Mouse (Mus musculus) liver, postnatal 0 days (tissue): ENCODE measurements around the gene Nova2. TPM values are rescaled to one million over a fixed set of nuclear protein-coding genes. Genes with fewer than 3 reads are reported as not detected.
A peak's percentile ranks its signal among the peaks of the same experiment; 100 is the strongest.

ENCODE experiments used
- ATAC-seq: fragments of 200-750 bp; cut with Nextera tagmentation; 2 replicates; pipeline ENCODE4 v1.8.0; 2017; ENCODE audit warnings: mild to moderate bottlenecking, moderate library complexity
- DNase-seq: peaks from one replicate; pipeline ENCODE4 v3.0.0-alpha.2; 2016
- H3K27ac ChIP-seq: fragments of 300-500 bp; sonication (generic); 2 replicates; pipeline ENCODE4 v1.5.1; 2014; ENCODE audit warnings: antibody characterized with exemption, moderate library complexity, mild to moderate bottlenecking, low read depth
- H3K27me3 ChIP-seq: fragments of 300-500 bp; sonication (generic); 2 replicates; pipeline ENCODE4 v1.6.1; 2014; ENCODE audit warnings: low read length, control low read depth, mixed read lengths; ENCODE audit not compliant: insufficient read depth
- H3K36me3 ChIP-seq: fragments of 300-500 bp; sonication (generic); replicated peaks from 2 replicates; pipeline ENCODE4 v1.6.1; 2014; ENCODE audit warnings: mild to moderate bottlenecking, control low read depth, low read length, moderate library complexity, mixed read lengths; ENCODE audit not compliant: insufficient read depth
- H3K4me1 ChIP-seq: fragments of 300-500 bp; sonication (generic); 2 replicates; pipeline ENCODE4 v1.6.1; 2014; ENCODE audit warnings: antibody characterized with exemption, mild to moderate bottlenecking, control low read depth; ENCODE audit not compliant: insufficient read depth
- H3K4me2 ChIP-seq: fragments of 300-500 bp; sonication (generic); 2 replicates; pipeline ENCODE4 v1.6.1; 2014; ENCODE audit warnings: low read depth, mild to moderate bottlenecking, low read length, moderate library complexity, mixed read lengths
- H3K4me3 ChIP-seq: fragments of 300-500 bp; sonication (generic); 2 replicates; pipeline ENCODE4 v1.5.1; 2014; ENCODE audit warnings: low read depth, low read length
- H3K9ac ChIP-seq: fragments of 300-500 bp; sonication (generic); replicated peaks from 2 replicates; pipeline ENCODE4 v1.6.1; 2014; ENCODE audit warnings: mild to moderate bottlenecking, moderate library complexity
- H3K9me3 ChIP-seq: fragments of 300-500 bp; sonication (generic); 2 replicates; pipeline ENCODE4 v1.6.1; 2016; ENCODE audit warnings: mild to moderate bottlenecking, control low read depth, low read length, mixed read lengths
- CTCF ChIP-seq: sonication (generic); IDR thresholded peaks from 2 replicates; pipeline ENCODE4 v1.5.1; 2016; ENCODE audit warnings: antibody characterized with exemption, low read depth
- EP300 ChIP-seq: IDR thresholded peaks from 2 replicates; pipeline ENCODE4 v1.6.1; 2016; ENCODE audit warnings: antibody characterized with exemption, low read depth, mild to moderate bottlenecking
- WGBS: fragments of 180-500 bp; shearing (Covaris S2); extraction: QIAGEN DNeasy Blood & Tissue Kit; methylation state at CpG from one replicate; pipeline ENCODE4 v1.1.7; 2014; ENCODE audit not compliant: insufficient replicate concordance; 5-methylcytosine and 5-hydroxymethylcytosine counted together
- polyA plus RNA-seq: library from polyadenylated mRNA; unstranded; fragments of >200 nt; fragmentation: Nextera tagmentation; extraction: Ambion mirVana; gene quantifications from 2 replicates; pipeline ENCODE4 v1.2.1, GENCODE M21; 2015

Gene Nova2
- polyA plus RNA-seq, 1 experiment from 2014 or later: 0.12 TPM

DNA sequence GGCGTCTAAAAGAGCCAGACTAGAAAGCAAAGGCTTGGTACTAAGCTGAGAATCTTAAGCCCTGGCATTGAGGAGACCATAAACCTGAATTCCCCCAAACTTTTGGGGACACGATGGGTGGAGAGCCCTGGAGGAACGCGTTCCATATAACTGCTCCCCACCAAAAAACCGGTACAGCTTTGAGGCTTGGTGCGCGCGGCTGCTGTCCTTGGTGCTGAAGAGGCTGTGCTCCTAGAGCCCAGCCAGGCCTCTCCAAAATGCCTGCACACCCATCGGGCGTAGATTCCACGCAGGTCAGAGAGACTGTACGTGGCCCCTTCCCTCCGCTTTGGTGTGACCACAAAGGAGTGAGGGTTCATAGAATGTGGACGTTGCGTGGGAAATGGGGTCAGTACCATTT lies 25.7 kb downstream of the Nova2 start:
- no peaks in the 10 kb centered on the region for H3K9me3 ChIP-seq
- DNase-seq (peak; percentile 63), ATAC-seq (no peak)
- TF ChIP-seq CTCF (no peak), EP300 (no peak)
- no peak overlapping the region for H3K9ac ChIP-seq
- H3K4me2 ChIP-seq: no peak overlapping the region
- no peak overlapping the region for H3K4me3 ChIP-seq
- no peaks in the 10 kb centered on the region for H3K36me3 ChIP-seq
- peaks cover 14% of the 10 kb centered on the region; the same call in 1 of the 2 replicates for H3K27me3 ChIP-seq
- 14% methylated on average over 15 of the region's 15 CpGs for WGBS
- no peak overlapping the region for H3K27ac ChIP-seq
- no peaks in the 10 kb centered on the region for H3K4me1 ChIP-seq

DNA sequence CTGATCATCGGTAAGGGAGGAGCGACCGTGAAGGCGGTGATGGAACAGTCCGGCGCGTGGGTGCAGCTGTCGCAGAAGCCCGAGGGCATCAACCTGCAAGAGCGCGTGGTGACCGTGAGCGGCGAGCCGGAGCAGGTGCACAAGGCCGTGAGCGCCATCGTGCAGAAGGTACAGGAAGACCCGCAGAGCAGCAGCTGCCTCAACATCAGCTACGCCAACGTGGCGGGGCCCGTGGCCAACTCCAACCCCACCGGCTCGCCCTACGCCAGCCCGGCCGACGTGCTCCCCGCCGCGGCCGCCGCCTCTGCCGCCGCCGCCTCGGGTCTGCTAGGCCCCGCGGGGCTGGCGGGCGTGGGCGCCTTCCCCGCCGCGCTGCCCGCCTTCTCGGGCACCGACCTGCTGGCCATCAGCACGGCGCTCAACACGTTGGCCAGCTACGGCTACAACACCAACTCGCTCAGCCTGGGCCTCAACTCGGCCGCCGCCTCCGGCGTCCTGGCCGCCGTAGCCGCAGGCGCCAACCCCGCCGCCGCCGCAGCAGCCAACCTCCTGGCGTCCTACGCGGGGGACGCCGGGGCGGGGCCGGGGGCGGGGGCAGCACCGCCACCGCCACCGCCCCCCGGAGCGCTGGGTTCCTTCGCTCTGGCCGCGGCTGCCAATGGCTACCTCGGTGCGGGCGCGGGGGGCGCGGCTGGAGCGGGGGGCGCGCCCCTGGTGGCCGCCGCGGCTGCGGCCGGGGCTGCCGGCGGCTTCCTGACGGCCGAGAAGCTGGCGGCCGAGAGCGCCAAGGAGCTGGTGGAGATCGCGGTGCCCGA lies 32.1 kb downstream of the Nova2 start:
- Histone ChIP-seq H3K4me2 (peak overlapping the region; percentile 88), H3K9ac (peak overlapping the region; percentile 26; the same call in 1 of the 2 replicates), H3K9me3 (no peaks in the 10 kb centered on the region), H3K4me1 (peaks cover 11% of the 10 kb centered on the region; the same call in 1 of the 2 replicates), H3K27ac (no peak overlapping the region), H3K4me3 (peak overlapping the region; percentile 47), H3K36me3 (no peaks in the 10 kb centered on the region), H3K27me3 (peaks cover 64% of the 10 kb centered on the region)
- 1% methylated on average over 77 of the region's 107 CpGs for WGBS
- peak; percentile 58 for DNase-seq
- TF ChIP-seq EP300: no peak
- TF ChIP-seq CTCF: no peak
- ATAC-seq: peak; percentile 74

- Histone ChIP-seq H3K9ac (0 out of 2 replicates have a peak overlapping the region, but pooled peaks have one; percentile 21), H3K36me3 (no peaks in the 10 kb centered on the region), H3K9me3 (no peaks in the 10 kb centered on the region), H3K27ac (no peak overlapping the region), H3K4me1 (peaks cover 12% of the 10 kb centered on the region; the same call in 1 of the 2 replicates), H3K4me2 (peak overlapping the region; percentile 88), H3K27me3 (peaks cover 70% of the 10 kb centered on the region), H3K4me3 (peak overlapping the region; percentile 47)
- TF ChIP-seq CTCF (no peak), EP300 (no peak)
- DNase-seq (no peak), ATAC-seq (0 out of 2 replicates have a peak, but pooled peaks have one; percentile 7)
- WGBS: 1% methylated on average over 21 of the region's 21 CpGs
Measured at GRCm38 (mm10) chr7:18958384-18958766, 32.7 kb downstream of the Nova2 start.

GRCm38 (mm10) chr7:18959446-18959845 lies 33.8 kb downstream of the Nova2 start:
- peak; percentile 38; the same call in 1 of the 2 replicates for ATAC-seq
- WGBS: 23% methylated on average over 8 of the region's 8 CpGs

GRCm38 (mm10) chr7:18962171-18962792 lies 36.6 kb downstream of the Nova2 start:
- no peak for DNase-seq
- Histone ChIP-seq H3K27ac (no peak overlapping the region), H3K9me3 (no peaks in the 10 kb centered on the region), H3K4me2 (no peak overlapping the region), H3K36me3 (no peaks in the 10 kb centered on the region), H3K4me1 (peaks cover 12% of the 10 kb centered on the region; the same call in 1 of the 2 replicates), H3K9ac (no peak overlapping the region), H3K27me3 (peaks cover 83% of the 10 kb centered on the region), H3K4me3 (no peak overlapping the region; the same call in 1 of the 2 replicates)
- no peak for ATAC-seq
- no peak for TF ChIP-seq EP300
- no peak for TF ChIP-seq CTCF
- 3% methylated on average over 17 of the region's 17 CpGs for WGBS

More at GRCm38 (mm10) chr7:18959446-18959845, 33.8 kb downstream of the Nova2 start:
- Histone ChIP-seq H3K4me3 (no peak overlapping the region), H3K27me3 (peaks cover 80% of the 10 kb centered on the region), H3K9me3 (no peaks in the 10 kb centered on the region), H3K4me1 (peaks cover 12% of the 10 kb centered on the region; the same call in 1 of the 2 replicates), H3K36me3 (no peaks in the 10 kb centered on the region), H3K27ac (no peak overlapping the region), H3K4me2 (no peak overlapping the region), H3K9ac (no peak overlapping the region)
- DNase-seq: no peak
- no peak for TF ChIP-seq CTCF
- TF ChIP-seq EP300: peak; percentile 48; the same call in 1 of the 2 replicates

DNA sequence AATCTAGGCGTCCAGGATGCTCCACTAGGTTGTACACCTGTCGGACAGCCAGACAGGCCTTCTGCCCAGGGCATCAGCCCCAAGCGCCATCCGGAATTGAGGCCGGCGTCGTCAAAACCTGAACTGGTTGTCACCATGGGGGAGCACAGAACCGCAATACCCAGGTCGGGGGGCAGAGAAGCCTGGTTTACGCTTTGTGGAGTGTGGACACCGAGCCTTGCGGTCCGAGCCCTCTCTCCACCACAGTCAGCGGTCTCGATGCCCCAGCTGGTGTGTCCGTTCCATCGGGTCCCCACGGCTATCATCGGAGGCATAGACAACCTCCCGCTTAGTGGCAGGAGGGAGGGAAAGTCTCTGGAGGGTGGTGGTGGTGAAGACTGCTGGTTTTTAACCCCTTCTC lies 37.1 kb downstream of the Nova2 start:
- H3K4me3 ChIP-seq: no peak overlapping the region; the same call in 1 of the 2 replicates
- no peak for ATAC-seq
- 2% methylated on average over 20 of the region's 20 CpGs for WGBS
- peaks cover 78% of the 10 kb centered on the region for H3K27me3 ChIP-seq
- no peak overlapping the region for H3K27ac ChIP-seq
- no peak overlapping the region for H3K4me2 ChIP-seq
- H3K9me3 ChIP-seq: no peaks in the 10 kb centered on the region
- DNase-seq: no peak
- peaks cover 6% of the 10 kb centered on the region; the same call in 1 of the 2 replicates for H3K4me1 ChIP-seq
- no peak overlapping the region for H3K9ac ChIP-seq
- H3K36me3 ChIP-seq: no peaks in the 10 kb centered on the region
- TF ChIP-seq EP300 (no peak), CTCF (no peak)
